Mouse (Mus musculus) frontal cortex, postnatal 25 days (tissue): ENCODE results near the gene Tesc.

Source experiments
- DNase-seq, 2 experiments: peaks; one replicate each; pipeline ENCODE4 v3.0.0; 2022; ENCODE audit warnings: low spot score in 2 of 2

Tesc gene

DNA sequence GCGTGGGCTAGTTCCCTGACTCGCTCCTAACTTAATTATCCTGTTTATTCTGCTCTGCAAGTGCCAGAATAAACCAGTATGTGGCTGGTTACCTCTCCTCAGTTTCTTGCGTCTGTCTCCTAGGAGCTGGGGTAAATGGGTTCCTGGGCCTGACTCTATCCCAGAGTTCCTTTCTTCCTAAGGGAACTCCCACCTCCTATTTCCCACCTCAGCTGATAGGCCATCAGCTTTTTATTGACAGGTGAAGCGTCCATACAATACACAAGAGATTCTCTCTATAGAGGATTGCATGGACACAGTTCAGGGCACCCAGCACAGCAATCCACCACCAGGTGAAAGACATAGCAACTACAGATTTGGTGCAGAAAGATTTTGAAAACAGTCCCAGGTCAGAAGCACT lies 16.2 kb downstream of the Tesc start:
- DNase-seq, result no peak

DNA sequence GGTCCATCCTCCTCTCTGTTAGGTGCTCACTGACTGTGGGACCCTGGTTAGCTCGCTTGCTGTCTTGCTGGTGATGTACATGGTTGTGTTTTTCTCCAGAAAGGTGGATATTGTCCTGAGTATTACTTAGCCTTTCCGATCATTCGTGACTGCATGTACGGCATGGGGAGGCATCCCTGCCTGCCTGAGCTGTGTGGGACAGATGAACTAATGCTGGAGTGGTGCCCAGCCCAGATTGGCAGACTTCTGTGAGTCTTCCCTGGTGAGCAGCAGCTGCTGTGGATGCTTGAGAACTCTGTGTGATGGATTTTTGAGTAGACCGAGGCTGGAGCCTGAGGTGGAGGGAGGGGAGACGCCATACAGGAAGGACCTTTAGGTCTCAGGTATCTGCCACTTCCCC lies 17.4 kb downstream of the Tesc start:
- no peak for DNase-seq

DNA sequence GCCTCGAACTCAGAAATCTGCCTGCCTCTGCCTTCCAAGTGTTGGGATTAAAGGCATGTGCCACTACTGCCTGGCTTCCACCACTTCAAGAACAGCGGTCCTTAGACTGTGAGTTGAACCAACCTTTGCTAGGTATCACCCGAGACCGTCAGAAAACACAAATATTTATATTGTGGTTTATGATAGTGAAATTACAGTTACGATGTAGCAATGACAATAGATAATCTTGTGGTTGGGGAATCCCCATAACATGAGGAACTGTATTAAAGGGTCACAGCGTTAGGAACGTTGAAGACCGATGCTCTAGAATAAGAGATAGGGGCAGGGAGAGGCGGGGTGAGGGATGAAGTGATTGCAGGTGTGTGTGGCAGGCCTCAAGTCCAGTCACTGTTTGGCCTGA lies 17.8 kb downstream of the Tesc start:
- DNase-seq, result no peak

DNA sequence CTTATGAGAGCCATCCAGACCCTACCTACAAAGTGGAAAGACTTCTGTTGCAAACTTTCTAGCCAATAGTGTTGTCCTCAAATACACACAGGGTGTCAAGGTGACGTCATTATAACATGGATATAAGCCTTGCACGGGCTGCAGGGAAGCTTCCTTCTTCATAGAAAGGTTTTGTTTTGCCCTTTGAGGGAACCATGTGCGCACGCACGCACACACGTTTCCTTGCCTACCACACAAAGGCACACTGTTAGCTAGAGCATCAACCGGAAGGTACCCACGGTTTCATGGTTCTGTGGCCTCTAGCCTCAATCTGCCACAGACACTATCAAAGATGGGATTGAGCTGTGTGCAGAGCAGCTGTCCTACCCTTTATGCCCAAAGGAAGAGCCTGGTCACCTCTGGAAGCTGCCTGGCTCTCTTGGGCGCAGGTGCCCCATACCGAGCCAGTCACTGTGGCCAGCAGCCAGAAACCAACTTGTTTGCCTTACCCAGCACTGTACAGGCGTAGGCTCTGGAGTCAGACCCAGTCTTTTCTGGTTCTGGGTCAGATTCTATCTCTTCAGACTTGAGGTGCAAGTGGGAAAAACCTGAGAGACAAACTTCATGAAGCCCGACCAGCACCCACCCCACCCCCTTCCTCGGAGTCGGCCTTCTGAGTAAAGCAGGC lies 19.7 kb downstream of the Tesc start:
- no peak for DNase-seq

DNA sequence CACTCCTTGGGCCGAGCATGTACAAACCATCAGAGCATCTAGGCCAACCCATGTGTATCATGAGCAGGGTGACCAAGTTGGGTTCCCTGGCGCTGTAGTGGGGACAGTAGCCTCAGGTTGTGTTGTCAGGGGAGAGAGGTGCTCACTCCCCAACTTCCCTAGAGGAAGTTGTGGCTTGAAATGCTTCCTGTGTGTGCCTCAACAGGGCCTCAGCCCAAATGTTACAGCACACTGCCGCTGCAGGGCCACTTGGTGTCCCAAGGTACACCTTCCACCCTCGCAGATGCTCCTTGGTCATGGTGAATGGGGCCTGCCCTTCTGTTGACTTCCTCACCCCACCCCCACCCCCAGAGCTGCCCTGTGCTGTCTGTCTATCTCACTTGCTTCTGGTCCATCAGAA lies 20.9 kb downstream of the Tesc start:
- no peak for DNase-seq

DNA sequence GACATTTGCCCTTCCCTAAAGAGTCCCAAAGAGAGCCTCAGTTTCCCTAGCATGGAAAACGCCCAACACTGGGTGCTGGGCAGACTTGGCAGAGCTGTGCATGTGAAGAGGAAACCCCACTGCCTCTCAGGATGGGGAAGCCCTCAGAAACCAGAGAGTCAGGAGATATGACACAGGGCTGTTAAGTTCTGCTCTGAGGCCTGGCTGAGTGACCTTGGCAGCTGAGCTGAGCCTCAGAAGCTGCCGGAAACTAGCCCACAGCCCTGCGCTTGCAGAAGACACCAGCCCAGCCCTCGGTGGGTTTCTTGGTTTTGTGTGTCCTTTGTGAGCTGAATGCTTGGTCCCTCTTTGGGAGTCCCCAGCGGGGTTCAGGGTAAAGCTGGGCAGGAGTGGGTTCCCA lies 21.4 kb downstream of the Tesc start:
- DNase-seq, result no peak

DNA sequence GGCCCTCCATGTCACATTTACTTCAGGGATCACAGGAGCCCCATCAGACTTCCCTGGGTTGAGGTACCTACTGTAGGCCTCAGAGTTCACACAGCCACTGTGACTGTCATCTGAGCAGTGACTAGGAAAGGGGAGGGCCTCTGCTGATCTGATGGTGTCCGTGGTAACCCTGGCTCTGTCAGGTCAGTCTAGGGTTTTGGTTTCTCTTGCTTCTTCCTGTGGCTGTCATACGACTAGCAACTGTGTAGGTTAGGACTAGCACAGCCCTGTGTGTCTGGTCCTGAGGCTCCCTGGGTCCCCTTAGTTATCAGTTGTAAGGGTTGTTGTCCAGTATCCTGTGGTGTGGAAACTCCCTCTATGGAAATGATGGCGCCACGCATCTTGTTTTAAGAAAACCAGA lies 23.2 kb downstream of the Tesc start:
- no peak for DNase-seq

DNA sequence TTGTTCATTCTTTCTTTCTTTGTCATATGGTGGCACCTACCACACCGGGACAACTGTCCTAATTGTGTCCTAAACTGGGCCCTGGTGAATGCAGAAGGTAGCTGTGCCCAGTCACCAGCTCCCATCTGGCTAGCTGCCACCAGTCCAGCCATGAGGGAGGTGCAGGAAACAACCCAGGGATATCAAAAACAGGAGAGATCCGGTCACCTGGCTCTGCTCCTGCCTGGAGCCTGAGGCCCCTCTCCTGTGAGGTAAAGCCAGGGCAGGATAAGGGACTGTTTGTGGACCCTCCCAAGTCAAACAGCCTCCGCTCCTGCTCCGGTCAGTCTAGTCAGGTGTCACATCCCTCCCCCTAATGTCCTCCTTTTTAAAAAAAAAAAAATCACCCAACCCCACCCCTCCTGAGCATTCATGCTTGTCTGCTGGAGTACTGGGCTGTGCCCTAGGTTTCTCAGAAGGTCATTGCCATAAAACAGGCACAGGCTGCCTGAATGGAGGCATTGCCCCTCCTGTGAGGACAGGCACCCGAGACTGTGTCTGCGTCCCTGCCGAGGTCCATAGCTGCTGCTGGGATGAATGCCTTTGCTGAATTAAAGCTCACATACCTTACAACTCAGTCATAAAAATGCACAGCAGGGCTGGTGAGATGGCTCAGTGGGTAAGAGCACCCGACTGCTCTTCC lies 24.6 kb downstream of the Tesc start:
- no peak for DNase-seq

DNA sequence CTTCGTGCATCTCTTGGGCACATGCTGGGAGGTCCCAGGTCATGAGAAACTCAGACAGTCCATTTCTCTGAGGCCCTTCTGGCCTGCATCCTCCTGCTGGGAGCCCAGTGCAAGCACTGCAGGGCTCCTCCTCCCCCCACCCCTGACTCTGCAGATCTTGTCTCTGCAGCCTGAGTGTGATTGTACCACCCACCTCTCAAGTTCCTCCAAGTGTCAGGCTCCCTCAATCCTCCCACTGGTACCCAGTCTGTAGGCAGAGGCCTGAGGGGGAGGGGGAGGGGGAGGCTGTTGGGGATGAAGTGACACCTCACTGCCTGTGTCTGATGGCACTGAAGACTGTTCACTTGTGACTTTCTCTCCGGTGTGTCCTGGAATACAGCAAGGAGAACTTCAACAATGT lies 25.7 kb downstream of the Tesc start:
- no peak for DNase-seq

DNA sequence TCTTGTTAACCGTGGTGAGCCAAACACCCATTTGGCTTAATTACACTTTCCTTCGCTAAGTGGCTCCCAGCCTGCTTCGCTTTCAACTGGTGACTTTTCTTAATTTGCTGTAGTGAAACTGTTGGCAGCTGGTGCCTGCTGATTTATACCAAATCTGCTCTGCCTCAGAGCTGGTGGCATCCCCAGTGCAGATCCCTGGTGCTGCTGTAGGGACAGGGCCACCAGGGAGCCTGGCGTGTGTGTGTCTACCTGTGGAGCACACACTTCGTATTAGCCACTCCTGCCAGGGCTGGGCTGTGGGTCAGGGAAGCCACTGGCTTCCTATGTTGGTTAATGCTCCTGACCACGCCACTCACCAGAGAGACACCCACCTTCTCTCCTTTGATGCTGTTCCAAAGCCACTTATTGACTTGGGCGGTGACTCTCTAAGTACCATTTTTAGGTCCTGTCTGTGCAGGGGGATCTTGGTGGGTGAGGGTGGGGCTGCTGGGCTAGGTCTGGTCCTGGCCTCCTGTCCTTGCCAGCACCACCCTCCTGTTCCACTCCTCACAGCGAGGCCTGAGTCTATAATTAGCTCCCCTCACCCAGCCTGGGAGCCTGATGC lies 30.1 kb downstream of the Tesc start:
- no peak for DNase-seq

DNA sequence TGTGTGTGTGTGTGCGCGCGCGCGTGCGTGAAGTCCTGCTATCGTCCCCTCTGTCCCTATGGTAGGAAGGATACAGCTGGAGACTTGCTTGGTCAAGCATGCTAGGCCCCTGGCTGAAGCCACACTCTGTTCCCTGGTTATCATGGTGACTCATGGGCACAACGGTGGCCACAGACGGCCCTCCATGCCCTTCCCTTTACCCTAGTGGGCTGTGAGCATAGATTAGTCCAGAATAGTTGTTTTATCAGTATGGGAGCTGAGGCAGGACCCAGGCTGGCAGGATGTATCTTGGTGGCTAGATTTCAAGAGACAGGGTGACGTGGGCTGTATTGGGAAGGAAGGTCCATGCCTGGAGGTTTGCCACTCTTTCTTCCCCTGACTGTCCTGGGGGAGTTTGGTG lies 31.3 kb downstream of the Tesc start:
- no peak for DNase-seq

DNA sequence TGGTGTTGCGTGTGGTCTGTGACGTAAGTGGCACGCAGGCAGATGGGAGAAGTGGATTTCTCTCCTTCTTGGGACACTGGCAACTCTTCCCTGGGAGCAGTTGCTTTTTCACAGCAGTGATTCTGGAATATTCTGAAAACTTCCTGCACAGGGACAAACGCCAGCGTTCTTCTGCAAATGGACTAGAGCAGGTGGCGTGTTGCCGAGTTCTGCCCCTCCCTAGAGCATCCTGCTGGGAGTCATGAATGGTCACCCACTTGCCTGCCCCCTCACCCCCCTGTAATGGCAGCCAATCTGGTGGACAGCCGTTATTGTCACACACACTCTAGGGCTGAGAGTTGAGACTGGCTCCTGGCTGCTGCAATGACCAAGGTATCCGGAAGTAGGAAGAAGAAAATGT lies 32.1 kb downstream of the Tesc start:
- no peak for DNase-seq

DNA sequence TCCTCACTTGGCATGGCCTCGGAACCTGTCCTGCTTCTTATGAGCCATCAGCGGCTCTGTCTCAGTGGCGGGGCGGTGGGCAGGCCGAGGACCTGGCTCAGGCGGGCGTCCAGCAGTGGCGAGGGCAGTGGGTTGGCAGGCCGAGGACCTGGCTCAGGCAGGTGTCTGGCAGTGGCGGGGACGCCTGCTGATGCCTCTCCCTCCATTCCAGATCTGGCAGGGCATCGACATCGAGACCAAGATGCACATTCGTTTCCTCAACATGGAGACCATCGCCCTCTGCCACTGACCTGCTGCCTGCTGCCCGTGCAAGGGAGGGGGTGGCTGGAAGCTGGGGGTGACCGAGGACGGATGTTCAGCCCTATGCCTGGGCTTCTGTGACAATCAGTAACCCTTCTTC lies 33.8 kb downstream of the Tesc start:
- no peak for DNase-seq

DNA sequence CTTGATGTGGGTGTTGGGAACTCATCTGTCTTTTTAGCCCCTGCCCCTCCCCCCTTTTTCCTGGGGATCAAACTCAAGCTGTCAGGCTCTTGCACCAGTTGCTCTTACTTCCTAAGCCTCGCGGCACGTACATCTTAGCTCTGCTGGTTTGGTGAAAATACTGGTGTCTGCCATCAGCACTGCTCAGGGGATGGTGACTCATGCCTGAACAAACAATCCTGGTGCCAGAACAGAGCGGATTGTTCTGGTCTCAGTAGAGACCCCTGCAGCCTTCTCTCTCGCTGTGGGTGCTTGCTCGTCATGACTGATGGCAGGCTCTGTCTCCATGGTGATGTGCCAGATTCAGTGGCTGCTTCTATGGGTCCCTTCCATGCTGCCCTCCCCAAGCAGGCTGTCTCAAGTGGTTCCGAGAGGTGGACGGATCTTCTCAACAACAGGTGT lies 35.7 kb downstream of the Tesc start:
- no peak for DNase-seq

DNA sequence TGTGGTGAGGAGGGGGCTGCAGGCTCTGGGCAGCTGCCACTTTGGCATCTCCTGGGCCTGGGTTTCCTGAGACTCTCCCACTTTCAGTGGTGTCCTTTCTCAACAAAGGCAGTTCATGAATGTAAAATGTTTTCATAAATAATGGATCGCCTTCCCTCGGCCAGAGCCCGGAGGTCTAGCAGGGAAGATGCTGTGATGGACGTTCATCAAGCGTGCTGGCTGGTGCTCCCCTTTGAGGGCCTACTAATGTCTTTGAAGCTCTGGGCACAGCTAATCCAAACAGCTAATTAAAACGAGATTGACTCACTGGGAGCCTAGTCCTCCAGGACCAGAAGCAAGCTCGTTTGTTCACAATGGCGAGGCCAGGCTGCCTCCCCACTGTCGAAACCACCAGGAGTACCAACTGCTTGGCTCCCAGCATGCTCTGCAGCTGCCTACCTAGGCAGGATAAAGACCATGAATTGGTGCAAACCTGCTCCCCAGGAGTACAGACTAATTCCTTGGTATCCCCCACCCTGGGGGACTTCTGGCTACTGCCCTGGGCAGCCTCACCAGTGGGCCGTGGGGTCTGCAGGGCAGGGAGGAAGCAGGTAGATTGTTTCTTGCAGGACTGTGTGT lies 36.9 kb downstream of the Tesc start:
- no peak for DNase-seq

DNA sequence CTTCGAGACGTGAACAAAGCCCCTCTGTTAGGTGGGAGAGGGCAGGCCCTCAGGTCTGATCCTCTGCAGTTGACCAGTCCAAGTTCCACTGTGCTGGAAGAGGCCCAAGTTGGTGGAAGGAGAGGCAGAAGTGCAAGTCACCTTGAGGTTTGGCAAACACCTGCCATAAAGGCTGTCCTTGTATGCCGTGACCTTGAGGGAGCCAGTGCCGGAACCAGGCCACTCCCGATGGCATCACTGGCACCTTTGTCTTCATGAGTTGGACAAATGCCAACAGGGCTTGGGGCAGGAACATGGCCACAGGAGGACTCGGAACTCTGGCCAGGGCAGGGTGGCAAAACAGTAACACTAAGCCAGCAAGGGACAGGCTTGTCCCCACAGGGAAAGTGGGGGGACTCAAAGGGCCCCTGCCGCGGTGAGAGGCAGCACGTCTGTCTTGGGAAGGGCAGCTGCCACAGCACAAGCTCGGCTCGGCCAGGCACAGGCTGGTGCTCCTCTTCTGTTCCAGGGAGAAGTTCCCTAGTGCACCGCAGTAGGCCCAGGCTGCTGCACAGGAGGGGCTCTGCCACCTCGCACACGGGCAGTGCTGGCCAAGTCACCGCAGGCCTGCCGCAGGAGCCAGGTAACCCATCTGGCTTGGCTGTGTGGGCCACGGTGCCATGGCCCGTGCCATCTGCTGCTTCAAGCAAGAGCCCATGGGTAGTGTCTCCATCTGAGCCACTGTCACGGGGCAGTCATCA lies 38.1 kb downstream of the Tesc start:
- no peak for DNase-seq

DNA sequence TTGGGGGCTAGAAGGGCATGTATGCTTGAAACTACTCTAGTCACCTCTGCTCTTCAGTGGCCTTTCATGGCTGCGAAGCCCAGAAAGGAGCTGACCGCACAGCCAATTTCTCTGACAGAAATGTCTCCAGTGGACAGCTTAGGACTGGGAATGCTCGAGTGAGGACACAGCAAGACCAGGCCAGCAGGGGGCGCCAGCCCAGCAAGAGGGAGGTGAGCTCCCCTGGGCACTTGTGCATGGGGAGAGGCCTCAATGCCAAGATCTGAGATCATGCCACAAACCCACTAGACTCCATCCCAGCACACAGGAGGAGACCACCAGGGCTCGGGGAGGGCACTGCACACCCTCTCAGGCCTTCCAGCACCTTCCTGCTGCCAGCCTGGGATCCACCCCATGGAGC lies 39.3 kb downstream of the Tesc start:
- DNase-seq, result peak in 1 of 2 experiments; percentile 55

DNA sequence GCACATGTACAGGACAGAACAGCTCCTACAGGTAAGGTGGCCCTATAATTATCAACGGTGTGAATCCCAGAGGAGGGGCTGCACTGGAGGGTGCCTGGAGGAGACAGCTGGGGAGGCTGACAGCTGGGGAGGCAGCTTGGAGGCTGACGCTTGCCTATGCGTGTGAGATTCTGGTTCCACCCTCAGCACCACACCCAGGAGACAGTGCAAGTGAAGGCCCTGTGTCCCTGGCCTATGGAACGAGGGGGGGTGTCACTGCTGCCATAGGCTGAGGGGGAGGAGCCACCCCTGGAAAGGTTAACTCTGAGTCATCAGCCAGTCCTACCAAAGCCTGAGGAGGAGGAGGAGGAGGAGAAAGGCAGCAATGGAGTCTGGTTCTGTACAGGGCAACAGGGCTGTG lies 40.0 kb downstream of the Tesc start:
- no peak for DNase-seq

DNA sequence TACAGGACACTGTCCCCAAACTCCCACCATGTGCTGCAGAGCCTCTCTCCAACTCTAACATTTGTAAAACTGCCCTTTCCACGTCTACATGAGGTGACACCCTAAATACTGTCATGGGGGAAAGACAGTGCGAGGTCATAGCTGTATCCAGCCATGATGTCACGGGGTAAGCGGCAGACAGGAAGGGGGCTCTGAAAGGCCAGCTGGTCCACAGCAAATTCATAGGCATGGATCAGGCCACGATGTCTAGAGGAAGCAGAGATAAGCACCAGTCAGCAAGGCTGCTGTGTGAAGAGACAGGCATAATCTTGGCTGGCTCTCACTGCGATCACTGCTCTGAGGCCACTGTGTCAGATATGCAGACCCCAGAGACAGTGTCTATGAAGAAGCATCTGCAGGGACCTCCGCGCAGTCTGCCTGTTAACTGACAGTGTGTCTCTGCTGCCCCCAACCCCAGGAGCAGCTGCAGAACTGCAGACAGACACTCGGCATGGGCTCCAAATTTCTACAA lies 40.5 kb downstream of the Tesc start:
- DNase-seq, result no peak

DNA sequence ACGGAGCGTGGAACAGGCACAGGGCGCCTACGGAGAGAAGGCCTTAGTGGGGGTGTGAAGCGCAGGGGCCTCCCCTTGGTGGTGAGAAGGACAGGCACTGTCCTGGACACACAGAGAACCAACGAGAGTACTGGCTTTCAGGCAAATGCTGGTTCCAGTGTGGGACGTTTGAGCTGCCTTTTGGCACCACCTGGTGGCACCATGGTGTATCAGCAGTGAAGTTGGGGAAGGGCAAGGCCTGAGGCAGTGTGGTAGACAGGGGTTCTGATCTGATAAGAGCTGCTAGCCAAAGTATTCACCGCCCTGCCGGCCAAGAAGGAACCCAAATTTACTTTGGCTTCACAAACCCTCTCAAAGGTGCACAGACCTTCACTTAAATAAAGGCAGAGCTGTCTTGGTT lies 41.8 kb downstream of the Tesc start:
- DNase-seq, result peak; percentile 69 to 83

DNA sequence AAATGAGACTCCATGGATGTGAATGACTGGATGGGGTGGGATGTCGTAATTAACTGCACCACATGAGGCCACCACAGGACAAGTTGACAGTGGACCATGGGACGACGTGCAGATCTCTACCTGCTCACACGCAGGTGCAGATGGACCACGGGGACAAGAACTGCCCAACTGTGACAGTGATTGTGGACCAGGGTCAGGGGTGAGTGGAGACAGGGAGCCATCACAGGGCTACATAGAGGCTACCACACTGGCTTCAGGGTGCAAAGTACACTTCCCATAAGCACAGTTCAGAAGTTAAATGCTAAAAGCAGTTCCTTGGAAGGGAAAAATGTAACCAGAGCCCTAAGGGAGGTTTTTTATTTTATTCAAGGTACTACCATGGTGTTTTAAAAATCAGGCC lies 44.2 kb downstream of the Tesc start:
- no peak for DNase-seq

DNA sequence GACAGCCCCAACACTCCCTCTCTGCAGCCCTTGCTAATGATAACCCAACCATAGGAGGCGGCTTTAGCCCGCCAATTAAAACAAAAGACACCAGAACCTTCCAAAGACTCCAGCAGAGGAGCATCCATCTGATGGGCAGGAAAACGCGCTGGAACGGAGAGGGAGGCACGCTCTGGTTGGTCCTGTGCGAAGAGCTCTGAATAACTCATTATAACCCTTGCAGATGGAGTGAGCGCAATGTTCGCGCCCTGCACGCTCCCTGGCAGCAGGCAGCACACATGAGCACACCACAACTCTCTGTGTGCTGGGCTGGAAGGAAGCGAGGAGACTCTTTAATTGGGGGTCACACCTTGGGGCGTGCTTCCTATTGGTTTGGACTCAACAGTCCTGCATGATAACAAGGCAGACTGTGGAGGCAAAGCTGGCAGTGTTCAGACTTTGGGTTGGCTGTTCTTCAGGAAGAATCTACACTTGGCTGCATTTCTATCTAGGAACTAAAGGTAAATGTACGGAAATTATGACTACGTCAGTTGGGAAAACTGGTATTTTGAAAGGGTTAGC lies 45.8 kb downstream of the Tesc start:
- no peak for DNase-seq
